Mouse (Mus musculus) hindbrain, embryonic 16.5 days (tissue): ENCODE data around the gene Nek6. TPM values are rescaled to one million over a fixed set of nuclear protein-coding genes. Genes with fewer than 3 reads are reported as not detected.

ENCODE experiments used
- ATAC-seq: fragments of 200-750 bp; cut with Nextera tagmentation; 2 replicates; pipeline ENCODE4 v1.8.0; 2017; ENCODE audit warnings: moderate TSS enrichment, moderate library complexity
- H3K27ac ChIP-seq: fragments of 300-500 bp; sonication (generic); 2 replicates; pipeline ENCODE4 v1.5.1; 2014; ENCODE audit warnings: low read depth, mild to moderate bottlenecking, control low read depth, low read length, moderate library complexity
- H3K27me3 ChIP-seq: fragments of 300-500 bp; sonication (generic); replicated peaks from 2 replicates; pipeline ENCODE4 v1.6.1; 2014; ENCODE audit warnings: low read length; ENCODE audit not compliant: control insufficient read depth, insufficient read depth
- H3K36me3 ChIP-seq: fragments of 300-500 bp; sonication (generic); 2 replicates; pipeline ENCODE4 v1.6.1; 2014; ENCODE audit warnings: mild to moderate bottlenecking, low read length, moderate library complexity, mixed read lengths; ENCODE audit not compliant: control insufficient read depth, insufficient read depth
- H3K4me1 ChIP-seq: fragments of 300-500 bp; sonication (generic); 2 replicates; pipeline ENCODE4 v1.6.1; 2014; ENCODE audit warnings: low read depth, low read length; ENCODE audit not compliant: control insufficient read depth, insufficient read depth
- H3K4me2 ChIP-seq: fragments of 300-500 bp; sonication (generic); 2 replicates; pipeline ENCODE4 v1.6.1; 2014; ENCODE audit warnings: mild to moderate bottlenecking, low read length, control low read depth, moderate library complexity
- H3K4me3 ChIP-seq: fragments of 300-500 bp; sonication (generic); 2 replicates; pipeline ENCODE4 v1.5.1; 2014; ENCODE audit warnings: mild to moderate bottlenecking, low read length, control low read depth, moderate library complexity
- H3K9ac ChIP-seq: fragments of 300-500 bp; sonication (generic); 2 replicates; pipeline ENCODE4 v1.6.1; 2014; ENCODE audit warnings: low read depth, mild to moderate bottlenecking, control low read depth, low read length, moderate library complexity
- H3K9me3 ChIP-seq: fragments of 300-500 bp; sonication (generic); 2 replicates; pipeline ENCODE4 v1.6.1; 2014; ENCODE audit warnings: mild to moderate bottlenecking, low read length, moderate library complexity; ENCODE audit not compliant: control insufficient read depth
- WGBS: fragments of 180-500 bp; shearing (Covaris S2); extraction: QIAGEN DNeasy Blood & Tissue Kit; methylation state at CpG from one replicate; pipeline ENCODE4 v1.1.7; 2014; 5-methylcytosine and 5-hydroxymethylcytosine counted together
- microRNA-seq: library from miRNA; unstranded; fragments of <30 nt; microRNA quantifications from one replicate; pipeline ENCODE4, GENCODE M21; 2017
- polyA plus RNA-seq: library from polyadenylated mRNA; unstranded; fragments of >200 nt; fragmentation: Nextera tagmentation; extraction: Ambion mirVana; gene quantifications from 2 replicates; pipeline ENCODE4 v1.2.1, GENCODE M21; 2015

Nek6 gene
- polyA plus RNA-seq, 1 experiment from 2014 or later: 65.4 TPM

DNA sequence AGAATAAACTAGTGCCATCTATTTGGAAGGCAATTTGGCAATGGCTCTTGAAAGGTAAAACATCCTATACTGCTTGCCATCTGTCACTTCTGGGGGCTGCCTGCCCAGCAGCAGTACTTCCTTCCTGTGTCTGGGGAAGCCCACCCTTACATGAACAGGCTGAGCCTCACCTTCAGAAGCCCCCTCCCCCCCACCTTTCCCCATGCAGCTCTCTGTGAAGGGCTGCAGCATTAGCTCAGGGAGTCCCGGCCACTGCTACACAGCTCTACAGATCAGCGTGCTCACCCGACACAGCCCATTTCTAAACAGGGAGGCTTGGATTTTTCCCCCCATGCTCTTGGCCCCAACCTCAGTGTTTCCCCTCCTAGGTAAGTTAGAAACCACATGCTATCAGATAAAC is 118.0 kb downstream of the Nek6 start:
- Histone ChIP-seq H3K4me1 (no peaks in the 10 kb centered on the region), H3K4me2 (no peak overlapping the region), H3K9ac (no peak overlapping the region), H3K36me3 (peaks cover 25% of the 10 kb centered on the region), H3K27ac (no peak overlapping the region), H3K4me3 (no peak overlapping the region), H3K9me3 (no peaks in the 10 kb centered on the region), H3K27me3 (no peaks in the 10 kb centered on the region)
- peak; percentile 60; the same call in 1 of the 2 replicates for ATAC-seq
- WGBS: 92% methylated on average over 3 of the region's 3 CpGs

DNA sequence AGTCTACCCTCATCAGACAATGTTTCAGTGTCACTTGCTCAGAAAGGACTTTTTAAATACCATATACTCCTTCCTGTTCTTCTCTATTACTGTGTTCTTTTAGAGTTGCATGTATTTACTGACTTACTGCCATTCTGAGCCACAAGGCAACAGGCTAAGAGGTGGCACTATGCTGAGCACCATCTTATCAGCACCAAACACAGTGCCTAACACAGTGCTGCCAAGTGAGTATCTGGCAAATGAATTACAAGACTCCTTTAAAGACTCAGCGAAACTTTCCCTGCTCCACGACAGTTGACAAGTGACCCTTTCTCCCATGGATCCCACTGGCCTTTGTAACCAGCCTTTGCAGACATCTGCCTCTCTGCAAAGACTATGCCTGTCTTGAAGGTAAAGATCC is 119.1 kb downstream of the Nek6 start:
- Histone ChIP-seq H3K36me3 (peaks cover 32% of the 10 kb centered on the region), H3K9ac (no peak overlapping the region), H3K27ac (no peak overlapping the region), H3K9me3 (no peaks in the 10 kb centered on the region), H3K4me3 (no peak overlapping the region), H3K4me1 (no peaks in the 10 kb centered on the region), H3K4me2 (no peak overlapping the region), H3K27me3 (no peaks in the 10 kb centered on the region)
- no peak for ATAC-seq
- 88% methylated on average over 2 of the region's 2 CpGs for WGBS

DNA sequence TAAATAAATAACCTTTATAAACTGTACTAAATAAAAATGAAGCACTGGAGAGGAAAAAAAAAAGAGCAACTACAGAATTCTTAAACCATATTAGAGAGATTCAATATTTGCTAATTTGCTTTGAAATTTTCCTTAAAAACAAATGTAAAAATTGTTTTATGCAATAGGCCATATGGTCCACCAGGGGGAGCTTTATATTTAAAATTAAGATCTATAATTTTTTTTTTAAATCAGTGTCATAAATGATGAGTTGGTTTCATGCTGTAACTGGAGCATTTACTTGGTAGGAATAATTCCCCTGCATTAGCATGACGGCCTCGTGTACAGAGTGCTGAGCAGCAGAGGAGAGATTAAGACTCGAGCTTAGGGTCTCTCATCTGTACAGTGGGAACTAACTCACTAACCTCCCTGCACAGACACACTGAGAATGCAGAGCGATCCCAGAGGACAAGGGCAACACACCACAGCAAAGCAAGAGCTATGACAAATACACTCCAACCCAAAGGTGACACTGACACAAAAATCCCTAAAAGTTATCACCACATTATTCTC is 126.3 kb downstream of the Nek6 start:
- H3K4me3 ChIP-seq: no peak overlapping the region
- 0 out of 2 replicates have a peak, but pooled peaks have one; percentile 20 for ATAC-seq
- H3K4me2 ChIP-seq: no peak overlapping the region
- H3K9me3 ChIP-seq: no peaks in the 10 kb centered on the region
- H3K36me3 ChIP-seq: peaks cover 32% of the 10 kb centered on the region
- no peak overlapping the region for H3K27ac ChIP-seq
- H3K9ac ChIP-seq: no peak overlapping the region
- H3K4me1 ChIP-seq: peaks cover 5% of the 10 kb centered on the region
- H3K27me3 ChIP-seq: no peaks in the 10 kb centered on the region
- WGBS: 71% methylated on average over 4 of the region's 4 CpGs

DNA sequence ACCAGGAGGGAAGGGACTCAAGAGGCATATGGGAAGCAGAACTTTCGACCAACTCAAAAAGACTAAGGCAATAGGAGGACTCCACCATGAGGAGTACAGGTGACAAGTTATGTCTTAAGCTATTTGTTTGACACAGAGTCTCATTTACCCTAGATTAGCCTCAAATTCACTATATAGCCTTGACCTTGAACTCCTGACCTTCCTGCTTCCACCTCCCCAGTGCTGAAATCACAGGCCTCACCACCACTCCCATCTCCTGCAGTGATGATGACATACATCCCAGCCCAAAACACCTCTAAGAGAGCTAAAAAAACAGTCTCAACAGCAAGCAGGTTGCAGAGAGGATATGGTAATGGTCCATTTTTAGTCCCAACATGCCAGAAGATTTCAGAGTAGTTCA is 130.3 kb downstream of the Nek6 start:
- H3K4me2 ChIP-seq: no peak overlapping the region
- WGBS: 96% methylated on average over 1 of the region's 1 CpGs
- H3K4me1 ChIP-seq: peaks cover 13% of the 10 kb centered on the region
- H3K9me3 ChIP-seq: no peaks in the 10 kb centered on the region
- no peak for ATAC-seq
- H3K27ac ChIP-seq: no peak overlapping the region
- H3K27me3 ChIP-seq: no peaks in the 10 kb centered on the region
- H3K36me3 ChIP-seq: peaks cover 16% of the 10 kb centered on the region
- H3K4me3 ChIP-seq: no peak overlapping the region
- H3K9ac ChIP-seq: no peak overlapping the region

DNA sequence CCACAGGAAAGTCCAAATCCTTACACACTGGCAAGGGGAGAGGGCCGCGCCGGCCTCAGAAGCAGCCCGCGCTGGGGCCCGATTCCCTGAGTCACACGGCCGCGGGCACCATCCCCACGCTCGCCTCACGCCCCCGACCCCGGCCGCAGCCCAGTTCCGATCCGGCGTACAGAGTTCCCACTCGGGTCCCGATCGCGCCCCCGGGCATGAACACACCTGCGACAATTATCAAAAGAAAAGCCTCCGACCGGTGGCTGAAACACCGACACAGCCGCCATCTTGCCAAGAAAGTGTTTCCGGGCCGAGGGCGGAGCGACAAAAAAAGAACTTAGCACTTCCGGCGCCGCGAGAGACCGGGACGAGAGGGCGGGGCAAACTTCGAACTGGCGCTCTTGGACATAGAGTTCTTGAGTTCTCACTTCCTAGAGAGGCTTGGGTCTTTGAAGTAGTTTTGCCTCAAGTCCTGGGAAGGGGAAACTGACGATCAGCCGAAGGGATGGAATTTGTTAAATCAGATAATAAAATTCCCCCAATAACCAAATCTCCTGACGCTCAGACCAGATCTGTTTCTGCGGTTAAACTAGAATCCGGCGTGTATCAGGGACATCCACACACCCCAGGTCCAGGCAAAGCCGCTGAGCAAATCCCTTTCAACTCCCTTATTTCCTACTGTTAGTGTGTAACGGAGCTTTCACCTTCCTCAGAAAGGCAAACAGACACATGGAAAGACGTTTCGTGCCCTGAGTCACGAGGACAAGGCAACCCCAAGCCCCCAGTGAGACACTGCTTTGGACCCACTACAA is 132.4 kb downstream of the Nek6 start, which contains the start of gene Psmb7:
TSS of gene Psmb7 (minus strand) at position 463 of the 803 bp plus-strand sequence.
- peaks cover 20% of the 10 kb centered on the region for H3K4me1 ChIP-seq
- no peaks in the 10 kb centered on the region for H3K27me3 ChIP-seq
- ATAC-seq: peak; percentile 87
- peak within 1 kb of the TSS; percentile 88 for H3K4me3 ChIP-seq
- H3K9me3 ChIP-seq: no peaks in the 10 kb centered on the region
- H3K9ac ChIP-seq: peak within 1 kb of the TSS; percentile 91
- 3% methylated on average over 51 of the region's 52 CpGs for whole genome bisulfite sequencing
- H3K27ac ChIP-seq: peak within 1 kb of the TSS; percentile 82
- H3K36me3 ChIP-seq: peaks cover 10% of the 10 kb centered on the region
- peak within 1 kb of the TSS; percentile 99 for H3K4me2 ChIP-seq

Small RNA genes lying within 50 kb of the gene (microRNA-seq; reads per million reads assigned to microRNA genes)
- gene Gm27634: not detected

Other genes with a start within 250 kb of the Nek6 start
- 15.4 and 20.0 TPM in 2 replicates for gene Dennd1a, start 224.3 kb upstream of the Nek6 start, polyA plus RNA-seq
- 6.8 and 9.2 TPM in 2 replicates for gene Lhx2, start 172.4 kb upstream of the Nek6 start, polyA plus RNA-seq
- gene Psmb7, start 132.4 kb downstream of the Nek6 start, polyA plus RNA-seq: 273 and 299 TPM in 2 replicates
- 0.16 TPM in 1 of 2 replicates, not detected in the other for gene Nr5a1, start 202.9 kb downstream of the Nek6 start, polyA plus RNA-seq